Mouse (Mus musculus): ENCODE results near the gene 2210011C24Rik. TPM values are rescaled to one million over a fixed set of nuclear protein-coding genes. Genes with fewer than 3 reads are reported as not detected.

Gene 2210011C24Rik
- polyA plus RNA-seq, 1 experiment = not detected

DNA sequence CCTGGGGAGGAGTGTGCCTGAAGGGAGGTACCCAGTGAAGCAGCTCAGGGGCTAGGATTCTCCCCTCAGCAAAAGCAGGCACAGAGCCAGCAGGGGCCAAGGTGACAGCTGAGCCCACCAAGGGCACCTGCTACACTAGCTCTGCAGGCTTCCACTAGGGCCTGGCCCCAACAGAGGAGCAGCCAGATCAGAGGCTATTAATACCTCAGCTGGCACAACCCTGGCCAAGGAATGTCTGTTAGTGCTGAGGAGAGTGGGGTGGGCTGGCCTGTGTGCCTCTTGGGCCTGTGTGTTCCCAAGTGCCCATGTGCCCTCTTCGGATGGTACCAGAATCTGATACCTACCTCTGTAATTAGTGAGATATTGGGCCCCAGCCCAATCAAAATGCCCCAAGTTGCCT is 31.7 kb downstream of the 2210011C24Rik start:
- peaks cover 6% of the 10 kb centered on the region for H3K4me1 ChIP-seq (ENCODE audit: control insufficient read depth, insufficient read depth, low read length)
- no peak overlapping the region for H3K27ac ChIP-seq (ENCODE audit: insufficient read depth, low read length)
- H3K4me3 ChIP-seq (ENCODE audit: insufficient read depth, low read length) = no peak overlapping the region
- TF ChIP-seq POLR2A (IDR thresholded peaks at IDR 0.05; ENCODE audit: low read depth, low read length) (no peak), CTCF (IDR thresholded peaks at IDR 0.05; ENCODE audit: borderline replicate concordance, insufficient read depth, low read length) (no peak)

DNA sequence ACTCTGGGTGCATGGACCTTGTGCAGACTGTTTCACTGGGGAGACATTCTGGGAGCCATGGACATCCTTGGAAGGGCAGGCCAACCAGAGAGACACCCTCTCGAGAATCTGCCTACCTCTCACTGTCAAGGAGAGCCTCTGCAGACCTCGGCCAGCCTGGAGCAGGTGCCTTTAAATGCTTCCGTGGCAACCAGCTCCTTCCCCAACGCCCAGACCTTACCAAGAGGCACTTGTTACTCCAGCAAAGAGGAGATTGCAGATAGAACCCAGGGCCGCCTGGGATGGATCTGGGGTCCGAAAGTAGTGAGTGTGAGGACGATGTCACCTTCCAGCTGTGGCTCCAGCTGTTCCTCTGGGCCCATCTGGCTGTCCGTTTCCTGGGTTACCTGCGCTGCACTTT is 33.8 kb downstream of the 2210011C24Rik start:
- Histone ChIP-seq H3K4me3 (ENCODE audit: insufficient read depth, low read length) (no peak overlapping the region), H3K27ac (ENCODE audit: insufficient read depth, low read length) (no peak overlapping the region), H3K4me1 (ENCODE audit: control insufficient read depth, insufficient read depth, low read length) (peaks cover 6% of the 10 kb centered on the region)
- no peak for TF ChIP-seq CTCF (IDR thresholded peaks at IDR 0.05; ENCODE audit: borderline replicate concordance, insufficient read depth, low read length)
- no peak for TF ChIP-seq POLR2A (IDR thresholded peaks at IDR 0.05; ENCODE audit: low read depth, low read length)

DNA sequence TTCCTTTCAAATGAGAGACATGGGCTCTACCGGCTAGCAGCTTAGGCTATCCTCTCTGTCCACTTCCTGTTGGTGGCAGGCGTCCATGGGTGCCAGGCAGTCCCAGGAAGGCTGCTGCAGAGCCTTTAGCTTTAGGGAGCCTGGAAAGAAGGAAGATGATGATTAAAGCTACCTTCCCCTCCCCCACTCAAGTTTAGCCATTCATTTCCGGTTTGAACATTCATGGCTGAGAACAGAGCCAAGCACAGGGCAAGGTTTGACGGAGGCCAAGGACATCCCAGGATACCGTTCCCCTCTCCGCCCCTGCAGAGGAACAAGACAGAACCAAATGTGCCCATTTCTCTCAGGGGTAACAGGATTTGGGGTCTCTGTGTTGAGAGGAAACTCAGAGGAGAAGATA is 34.3 kb downstream of the 2210011C24Rik start:
- TF ChIP-seq POLR2A (IDR thresholded peaks at IDR 0.05; ENCODE audit: low read depth, low read length) (no peak), CTCF (IDR thresholded peaks at IDR 0.05; ENCODE audit: borderline replicate concordance, insufficient read depth, low read length) (no peak)
- Histone ChIP-seq H3K4me3 (ENCODE audit: insufficient read depth, low read length) (no peak overlapping the region), H3K4me1 (ENCODE audit: control insufficient read depth, insufficient read depth, low read length) (peaks cover 6% of the 10 kb centered on the region), H3K27ac (ENCODE audit: insufficient read depth, low read length) (no peak overlapping the region)

DNA sequence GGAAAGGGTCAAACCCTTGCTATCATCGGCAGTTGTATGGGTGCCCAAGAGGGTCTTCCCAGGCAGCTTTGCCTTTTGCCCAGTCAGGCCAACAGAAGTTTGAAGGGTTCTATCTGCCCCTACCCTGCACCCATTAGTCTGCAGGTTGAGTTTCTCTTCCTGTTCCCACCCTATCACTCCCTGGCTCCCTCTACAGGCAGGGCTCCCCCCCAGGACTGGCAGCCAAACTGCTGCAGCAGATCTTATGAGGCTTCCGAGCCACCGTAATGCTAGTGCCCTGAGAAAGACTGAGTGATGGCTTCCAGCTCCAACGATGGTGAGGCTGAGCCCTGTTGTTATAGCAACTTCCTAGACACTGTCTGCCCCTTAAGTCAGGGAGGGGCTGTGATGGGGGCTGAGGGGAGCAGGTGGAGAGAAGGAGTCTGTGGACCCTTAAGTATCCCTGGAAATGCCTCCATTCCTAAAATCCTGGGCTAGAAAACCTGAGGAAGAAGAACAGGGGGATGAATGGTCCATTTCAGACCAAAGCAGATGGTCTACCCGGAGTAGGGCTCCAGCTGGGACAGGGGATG is 35.1 kb downstream of the 2210011C24Rik start:
- no peak for TF ChIP-seq CTCF (IDR thresholded peaks at IDR 0.05; ENCODE audit: borderline replicate concordance, insufficient read depth, low read length)
- no peak for TF ChIP-seq POLR2A (IDR thresholded peaks at IDR 0.05; ENCODE audit: low read depth, low read length)
- H3K27ac ChIP-seq (ENCODE audit: insufficient read depth, low read length) = no peak overlapping the region
- no peak overlapping the region for H3K4me3 ChIP-seq (ENCODE audit: insufficient read depth, low read length)
- H3K4me1 ChIP-seq (ENCODE audit: control insufficient read depth, insufficient read depth, low read length) = peaks cover 8% of the 10 kb centered on the region

DNA sequence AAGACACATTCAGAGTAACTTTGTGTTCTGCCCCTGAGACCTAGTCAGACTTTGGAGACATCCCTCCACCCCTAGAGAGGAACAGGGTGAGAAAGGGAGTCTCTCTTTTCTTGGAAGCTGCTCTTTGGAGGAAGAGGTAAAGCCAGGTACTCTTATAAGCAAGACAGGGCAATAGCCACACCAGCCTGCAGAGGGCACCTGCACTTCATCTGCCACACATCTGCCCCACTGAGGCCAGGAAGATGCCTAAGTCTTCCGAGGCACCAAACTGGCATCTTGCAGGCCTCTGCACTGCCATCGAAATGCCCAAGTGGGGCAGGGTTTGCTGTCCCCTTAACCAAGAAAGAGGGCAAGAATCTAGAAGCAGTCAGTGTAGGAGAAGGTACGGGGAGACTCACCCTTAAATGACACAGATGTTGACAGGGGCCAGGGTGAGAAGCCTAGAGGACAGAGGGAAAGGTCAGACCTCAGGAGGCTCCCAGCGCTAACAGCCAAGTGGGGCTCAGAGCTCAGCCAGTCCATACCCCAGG is 35.8 kb downstream of the 2210011C24Rik start:
- TF ChIP-seq POLR2A (IDR thresholded peaks at IDR 0.05; ENCODE audit: low read depth, low read length) = no peak
- peak; percentile 51; the same call in 1 of the 2 replicates for TF ChIP-seq CTCF (IDR thresholded peaks at IDR 0.05; ENCODE audit: borderline replicate concordance, insufficient read depth, low read length)
- no peak overlapping the region for H3K4me3 ChIP-seq (ENCODE audit: insufficient read depth, low read length)
- peaks cover 11% of the 10 kb centered on the region for H3K4me1 ChIP-seq (ENCODE audit: control insufficient read depth, insufficient read depth, low read length)
- H3K27ac ChIP-seq (ENCODE audit: insufficient read depth, low read length) = no peak overlapping the region

DNA sequence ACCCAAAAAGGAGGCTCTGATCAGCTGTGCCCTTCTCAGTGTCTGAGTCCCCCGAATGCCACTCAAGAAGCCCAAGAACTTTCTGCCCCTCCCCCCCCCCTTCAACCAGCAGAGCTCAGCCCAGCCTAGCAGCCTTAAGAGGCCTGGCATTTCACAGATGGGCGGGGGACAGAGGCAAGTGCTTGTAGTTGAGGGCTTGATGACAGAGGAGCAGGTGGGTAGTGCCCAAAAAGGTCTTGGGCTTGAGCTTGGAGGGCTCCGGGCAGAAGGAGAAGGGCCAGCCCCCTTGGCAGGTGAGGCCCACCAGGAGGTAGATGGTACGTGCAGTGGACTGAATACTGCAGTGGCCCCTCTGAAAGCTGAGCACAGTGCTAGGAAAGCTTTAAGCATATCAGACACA is 37.5 kb downstream of the 2210011C24Rik start:
- TF ChIP-seq POLR2A (IDR thresholded peaks at IDR 0.05; ENCODE audit: low read depth, low read length) (no peak), CTCF (IDR thresholded peaks at IDR 0.05; ENCODE audit: borderline replicate concordance, insufficient read depth, low read length) (no peak)
- Histone ChIP-seq H3K4me3 (ENCODE audit: insufficient read depth, low read length) (no peak overlapping the region), H3K27ac (ENCODE audit: insufficient read depth, low read length) (no peak overlapping the region), H3K4me1 (ENCODE audit: control insufficient read depth, insufficient read depth, low read length) (peaks cover 11% of the 10 kb centered on the region)

DNA sequence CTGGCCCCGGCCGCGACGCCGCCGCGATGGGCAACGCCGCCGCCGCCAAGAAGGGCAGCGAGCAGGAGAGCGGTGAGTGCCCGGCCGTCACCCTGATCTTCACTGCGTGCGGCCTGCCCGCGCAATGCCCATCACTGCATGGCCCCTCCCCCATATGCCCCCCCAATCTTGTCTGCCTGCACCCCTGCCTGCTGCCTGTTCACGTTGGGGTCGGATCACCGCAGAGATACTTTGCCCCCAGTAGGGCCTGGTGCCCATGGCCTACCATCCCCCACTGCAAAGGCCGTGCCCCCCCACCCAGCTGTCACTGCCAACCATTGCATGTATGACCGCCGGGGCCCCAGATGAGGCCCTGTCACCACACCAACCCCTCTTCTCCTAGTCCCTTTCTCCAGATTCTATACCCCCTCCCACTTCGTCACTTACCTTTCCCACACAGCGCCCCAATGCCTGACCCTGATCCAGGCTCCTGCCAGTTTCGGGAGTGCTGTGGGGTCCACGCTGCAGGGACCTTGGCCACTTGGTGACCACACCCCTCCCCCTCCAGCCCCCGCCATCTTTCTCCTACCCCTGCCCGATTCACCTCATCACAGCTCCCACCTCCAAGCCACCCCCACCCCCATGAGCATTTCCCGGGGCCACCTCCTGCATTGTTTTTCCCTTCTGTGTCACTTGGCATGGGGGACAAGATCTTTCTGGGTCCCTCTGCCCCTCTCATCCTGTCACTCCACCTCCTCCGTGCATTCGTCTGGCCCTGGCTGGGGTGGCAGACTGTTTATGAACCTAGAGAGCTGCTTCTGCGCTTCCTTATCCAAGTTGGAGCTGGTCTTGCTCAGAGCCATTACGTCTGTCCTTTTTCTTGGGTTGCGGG is 38.6 kb downstream of the 2210011C24Rik start:
- no peak overlapping the region for H3K27ac ChIP-seq (ENCODE audit: insufficient read depth, low read length)
- H3K4me1 ChIP-seq (ENCODE audit: control insufficient read depth, insufficient read depth, low read length) = peaks cover 11% of the 10 kb centered on the region
- peak overlapping the region; percentile 79 for H3K4me3 ChIP-seq (ENCODE audit: insufficient read depth, low read length)
- TF ChIP-seq POLR2A (IDR thresholded peaks at IDR 0.05; ENCODE audit: low read depth, low read length) (no peak; the same call in 1 of the 2 replicates), CTCF (IDR thresholded peaks at IDR 0.05; ENCODE audit: borderline replicate concordance, insufficient read depth, low read length) (no peak)

DNA sequence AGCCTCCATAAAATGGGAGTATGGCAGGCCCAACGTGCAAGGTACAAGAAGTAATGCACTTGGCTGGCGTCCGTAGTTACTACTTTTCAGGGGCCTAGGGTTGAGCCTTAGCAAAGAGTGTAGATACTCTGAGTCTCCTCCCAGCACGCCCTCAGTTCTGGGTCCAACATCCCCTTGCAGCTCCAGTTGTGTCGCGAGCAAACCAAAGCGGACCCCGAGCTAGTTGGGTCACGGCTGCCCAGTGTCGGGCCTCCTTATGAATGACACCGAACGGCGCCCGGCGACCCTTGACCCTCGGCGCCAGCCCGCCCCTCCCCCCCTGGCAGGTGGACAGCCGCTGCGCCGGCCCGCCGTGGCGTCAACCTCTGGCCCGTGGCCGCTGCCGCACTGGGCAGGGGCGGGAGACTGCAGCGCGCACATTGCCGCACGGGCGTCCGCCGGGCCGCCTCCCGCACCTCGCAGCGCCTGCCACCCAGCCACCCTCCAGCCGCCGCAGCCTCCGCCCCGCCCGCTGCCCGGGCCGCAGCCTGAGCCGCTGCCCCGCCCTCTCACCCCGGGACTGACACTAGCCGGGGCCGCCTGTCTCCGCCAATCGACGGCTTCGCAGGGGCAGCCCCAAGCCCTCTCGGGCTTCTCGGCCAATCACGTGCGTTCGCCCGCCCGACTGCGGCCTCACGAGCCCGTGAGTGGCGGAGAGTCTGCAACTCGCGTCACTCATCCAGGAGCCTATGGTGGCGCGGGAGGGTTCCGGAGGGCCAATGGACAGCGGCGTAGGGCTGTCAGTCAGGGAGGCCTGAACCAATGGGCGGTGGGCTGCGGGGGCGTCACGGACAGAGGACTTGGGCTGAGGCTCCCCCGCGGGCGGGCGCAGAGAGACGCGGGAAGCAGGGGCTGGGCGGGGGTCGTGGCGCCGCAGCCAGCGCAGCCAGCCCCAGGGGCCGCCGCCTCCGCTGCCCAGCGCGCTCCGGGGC is 39.5 kb downstream of the 2210011C24Rik start, which contains the start of gene Prkaca:
Gene Prkaca, plus strand, starts transcription at position 844 of the 971 bp plus-strand sequence.
- H3K4me3 ChIP-seq (ENCODE audit: insufficient read depth, low read length) = peak within 1 kb of the TSS; percentile 79
- peaks cover 9% of the 10 kb centered on the region for H3K4me1 ChIP-seq (ENCODE audit: control insufficient read depth, insufficient read depth, low read length)
- H3K27ac ChIP-seq (ENCODE audit: insufficient read depth, low read length) = no peak within 1 kb of the TSS
- TF ChIP-seq CTCF (IDR thresholded peaks at IDR 0.05; ENCODE audit: borderline replicate concordance, insufficient read depth, low read length) = no peak
- peak; percentile 56 for TF ChIP-seq POLR2A (IDR thresholded peaks at IDR 0.05; ENCODE audit: low read depth, low read length)

DNA sequence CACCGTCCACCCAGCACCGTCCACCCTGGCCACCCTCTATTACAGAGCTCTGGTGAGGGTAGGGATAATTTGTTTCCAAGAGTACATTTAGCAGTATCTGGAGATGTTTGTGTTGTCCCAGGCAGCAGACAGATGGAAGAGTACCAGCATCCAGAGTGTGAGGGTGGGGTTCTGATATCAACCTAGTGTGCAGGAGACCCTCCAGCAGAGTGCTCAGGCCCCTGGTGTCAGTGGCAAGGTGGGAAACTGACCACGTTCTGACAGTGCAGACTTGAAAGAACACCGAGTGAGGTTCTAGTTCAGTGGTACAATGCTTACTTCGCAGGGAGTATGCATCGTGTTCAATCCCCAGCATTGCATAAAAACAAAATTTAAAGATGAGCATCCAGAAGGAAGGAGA is 40.3 kb downstream of the 2210011C24Rik start:
- H3K27ac ChIP-seq (ENCODE audit: insufficient read depth, low read length) = no peak overlapping the region
- no peak overlapping the region for H3K4me3 ChIP-seq (ENCODE audit: insufficient read depth, low read length)
- no peak for TF ChIP-seq POLR2A (IDR thresholded peaks at IDR 0.05; ENCODE audit: low read depth, low read length)
- TF ChIP-seq CTCF (IDR thresholded peaks at IDR 0.05; ENCODE audit: borderline replicate concordance, insufficient read depth, low read length) = no peak
- H3K4me1 ChIP-seq (ENCODE audit: control insufficient read depth, insufficient read depth, low read length) = peaks cover 6% of the 10 kb centered on the region
